Mouse (Mus musculus) hindbrain, embryonic 10.5 days (tissue): ENCODE data around the gene Upf1. TPM values are rescaled to one million over a fixed set of nuclear protein-coding genes. Genes with fewer than 3 reads are reported as not detected.

Experiments used
- DNase-seq: peaks from one replicate; pipeline ENCODE4 v3.0.0-alpha.2; 2017; ENCODE audit warnings: low spot score
- H3K27ac ChIP-seq: fragments of 300-500 bp; sonication (generic); 2 replicates; pipeline ENCODE4 v1.5.1; 2016; ENCODE audit warnings: mild to moderate bottlenecking, moderate library complexity
- H3K27me3 ChIP-seq: fragments of 300-500 bp; sonication (generic); 2 replicates; pipeline ENCODE4 v1.6.1; 2016; ENCODE audit warnings: mild to moderate bottlenecking; ENCODE audit not compliant: poor library complexity, insufficient read depth, severe bottlenecking
- H3K36me3 ChIP-seq: fragments of 300-500 bp; sonication (generic); 2 replicates; pipeline ENCODE4 v1.6.1; 2016; ENCODE audit warnings: mild to moderate bottlenecking, moderate library complexity
- H3K4me1 ChIP-seq: fragments of 300-500 bp; sonication (generic); replicated peaks from 2 replicates; pipeline ENCODE4 v1.6.1; 2016; ENCODE audit warnings: mild to moderate bottlenecking
- H3K4me3 ChIP-seq: fragments of 300-500 bp; sonication (generic); 2 replicates; pipeline ENCODE4 v1.5.1; 2016; ENCODE audit warnings: mild to moderate bottlenecking, moderate library complexity
- H3K9me3 ChIP-seq: fragments of 300-500 bp; sonication (generic); 2 replicates; pipeline ENCODE4 v1.6.1; 2016; ENCODE audit warnings: mild to moderate bottlenecking, moderate library complexity
- WGBS: fragments of 180-500 bp; shearing (Covaris S2); methylation state at CpG from one replicate; pipeline ENCODE4 v1.1.7; 2016; 5-methylcytosine and 5-hydroxymethylcytosine counted together
- polyA plus RNA-seq: library from polyadenylated mRNA; unstranded; fragments of >200 nt; fragmentation: Nextera tagmentation; extraction: Ambion mirVana; gene quantifications from 2 replicates; pipeline ENCODE4 v1.2.1, GENCODE M21; 2016

The Upf1 gene
- polyA plus RNA-seq, 1 experiment from 2014 or later: 25.0 TPM

DNA sequence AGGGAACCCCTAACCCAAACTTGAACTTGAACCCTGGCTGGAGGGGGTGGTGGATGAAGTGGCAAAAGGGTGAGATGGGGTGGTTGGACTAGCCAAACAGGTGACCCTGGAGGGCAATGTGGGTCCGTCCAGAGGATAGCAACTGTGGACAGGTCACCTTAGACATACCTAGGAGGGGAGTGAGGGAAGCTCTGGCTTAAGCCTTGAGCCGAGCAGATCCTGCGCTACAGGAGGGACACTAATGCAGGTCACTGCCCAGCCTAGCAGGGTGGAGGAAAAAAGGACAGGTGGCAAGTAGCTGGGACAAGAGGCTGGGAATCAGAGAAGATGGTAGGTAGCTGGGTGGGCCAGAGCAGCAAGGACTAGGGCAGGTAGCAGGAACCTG, 1.1 kb downstream of the Upf1 start:
- no peak for DNase-seq
- peaks cover 43% of the 10 kb centered on the region for H3K36me3 ChIP-seq
- 44% methylated on average over 3 of the region's 3 CpGs for WGBS
- no peaks in the 10 kb centered on the region for H3K27me3 ChIP-seq
- peaks cover 65% of the 10 kb centered on the region for H3K4me1 ChIP-seq
- H3K27ac ChIP-seq: peak overlapping the region; percentile 96
- peak overlapping the region; percentile 73 for H3K4me3 ChIP-seq
- no peaks in the 10 kb centered on the region for H3K9me3 ChIP-seq

DNA sequence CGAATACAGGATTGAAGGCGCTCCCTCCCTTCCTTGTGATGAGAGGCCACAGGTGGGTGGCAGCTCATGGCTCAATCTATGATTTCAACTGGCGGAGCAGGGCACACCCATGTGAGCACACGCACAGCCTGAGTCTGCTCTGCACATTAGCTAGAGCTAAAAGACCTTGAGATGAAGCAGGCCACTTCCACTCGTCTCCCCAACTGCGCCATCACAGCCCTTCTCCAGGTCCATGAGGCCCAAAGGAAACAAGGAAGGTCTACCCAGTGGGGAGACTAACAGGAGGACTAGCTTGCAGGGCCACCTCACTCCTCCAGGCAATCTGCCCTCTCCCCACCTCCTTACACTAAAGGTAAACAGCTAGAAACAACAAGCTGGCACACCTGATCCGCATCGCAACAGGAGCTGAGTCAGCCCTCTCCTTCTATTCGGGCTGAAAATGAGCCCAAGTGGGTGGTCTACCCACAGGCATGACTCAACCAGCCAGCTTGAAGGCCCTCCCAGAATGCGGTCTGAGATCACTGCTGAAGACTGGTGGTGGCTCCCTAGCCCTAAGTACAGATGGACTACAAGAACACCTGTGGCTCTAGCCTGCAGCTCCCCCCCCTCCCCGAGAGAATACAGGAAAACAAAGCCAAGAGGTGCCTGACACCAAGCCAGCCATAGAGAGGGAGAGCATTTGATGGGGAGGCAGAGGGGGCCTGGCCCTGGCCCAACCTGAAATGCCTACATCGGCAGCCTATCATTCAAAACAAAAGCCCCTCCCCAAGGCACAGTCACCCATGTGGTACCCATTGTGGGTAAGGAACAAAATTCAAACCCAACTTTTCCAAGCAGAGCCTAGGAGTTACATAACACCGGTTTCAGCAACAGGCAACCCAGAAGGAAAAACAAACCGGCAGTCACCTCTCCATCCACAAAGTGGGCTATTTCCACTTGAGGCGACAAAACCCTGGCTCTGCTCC, 1.8 kb downstream of the Upf1 start:
- H3K27me3 ChIP-seq: no peaks in the 10 kb centered on the region
- H3K27ac ChIP-seq: peak overlapping the region; percentile 96; the same call in 1 of the 2 replicates
- WGBS: 63% methylated on average over 15 of the region's 15 CpGs
- DNase-seq: no peak
- H3K4me1 ChIP-seq: peaks cover 65% of the 10 kb centered on the region
- H3K36me3 ChIP-seq: peaks cover 50% of the 10 kb centered on the region
- H3K9me3 ChIP-seq: no peaks in the 10 kb centered on the region
- H3K4me3 ChIP-seq: peak overlapping the region; percentile 73

DNA sequence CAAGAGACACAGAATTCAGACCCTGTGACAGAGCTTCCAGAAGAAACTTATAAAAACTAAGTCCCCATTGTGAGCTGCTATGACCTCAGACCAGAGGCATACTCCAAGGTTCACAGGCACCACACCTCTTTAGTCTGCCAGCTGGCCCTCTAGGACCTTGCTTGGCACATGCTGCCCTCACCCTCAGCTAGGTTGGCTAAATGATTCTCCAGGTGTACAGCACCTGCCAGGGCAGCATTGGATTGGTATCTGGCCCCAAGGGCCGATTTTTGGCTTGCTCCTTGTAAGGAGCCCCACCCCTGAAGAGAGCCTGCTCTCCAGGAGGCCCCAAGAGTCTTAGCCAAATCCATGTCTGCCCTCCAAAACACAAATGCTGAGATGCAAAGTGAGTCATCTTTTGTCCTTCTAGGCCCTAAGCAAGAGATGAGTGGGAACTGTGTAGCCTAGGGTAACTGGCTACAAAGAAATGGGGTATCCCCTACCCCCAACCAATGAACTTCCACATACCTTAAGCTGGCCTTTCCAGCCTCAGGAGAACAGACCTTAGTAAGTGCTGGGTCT, 5.1 kb downstream of the Upf1 start:
- peaks cover 57% of the 10 kb centered on the region for H3K4me1 ChIP-seq
- no peaks in the 10 kb centered on the region for H3K27me3 ChIP-seq
- no peak overlapping the region for H3K27ac ChIP-seq
- 83% methylated on average over 1 of the region's 1 CpGs for whole genome bisulfite sequencing
- H3K9me3 ChIP-seq: no peaks in the 10 kb centered on the region
- peaks cover 76% of the 10 kb centered on the region for H3K36me3 ChIP-seq
- no peak for DNase-seq
- H3K4me3 ChIP-seq: no peak overlapping the region

DNA sequence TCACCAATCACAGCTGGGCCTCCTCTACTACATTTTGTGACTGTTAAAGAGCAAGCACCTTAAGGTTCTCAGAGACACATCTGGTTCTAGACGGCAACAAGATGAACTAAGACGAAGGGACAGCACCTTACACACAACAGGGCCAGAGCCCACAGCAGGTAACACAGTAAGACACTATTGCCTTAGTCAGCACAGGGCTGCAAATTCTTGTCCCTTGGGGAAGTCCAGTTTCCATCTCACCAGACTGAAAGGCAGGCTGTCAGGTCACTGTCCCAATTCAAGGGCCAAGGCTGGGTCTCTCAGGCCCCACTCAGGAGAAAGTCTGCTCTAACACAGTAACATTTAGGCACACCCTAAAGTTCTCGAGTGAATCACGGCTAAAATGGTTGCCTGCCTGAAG, 5.6 kb downstream of the Upf1 start:
- Histone ChIP-seq H3K36me3 (peaks cover 81% of the 10 kb centered on the region), H3K4me3 (no peak overlapping the region), H3K4me1 (peaks cover 55% of the 10 kb centered on the region), H3K27me3 (no peaks in the 10 kb centered on the region), H3K9me3 (no peaks in the 10 kb centered on the region), H3K27ac (no peak overlapping the region)
- 91% methylated on average over 4 of the region's 4 CpGs for WGBS
- DNase-seq: no peak

DNA sequence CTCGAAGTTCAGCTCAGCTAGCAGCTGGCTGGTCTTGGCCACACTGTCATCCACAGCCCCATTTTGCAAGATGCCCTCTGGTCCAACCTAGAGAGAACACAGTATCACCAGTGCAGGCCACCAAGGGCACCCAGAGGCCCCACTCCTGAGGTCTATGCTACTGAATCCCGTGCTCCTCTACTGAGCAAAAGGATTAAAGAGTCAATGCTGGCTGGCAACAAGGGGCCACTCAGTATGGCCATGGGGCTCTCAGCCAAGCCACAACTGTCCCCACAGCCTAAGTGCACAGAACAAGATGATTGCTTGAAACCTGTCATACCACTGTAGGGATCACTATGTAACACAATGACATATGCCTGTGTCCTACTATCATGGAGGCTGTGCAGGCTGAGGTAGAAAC, 8.8 kb downstream of the Upf1 start:
- peaks cover 24% of the 10 kb centered on the region for H3K4me1 ChIP-seq
- H3K27me3 ChIP-seq: no peaks in the 10 kb centered on the region
- no peak overlapping the region for H3K27ac ChIP-seq
- WGBS: 95% methylated on average over 2 of the region's 2 CpGs
- DNase-seq: no peak
- peaks cover 91% of the 10 kb centered on the region for H3K36me3 ChIP-seq
- H3K9me3 ChIP-seq: no peaks in the 10 kb centered on the region
- no peak overlapping the region for H3K4me3 ChIP-seq

DNA sequence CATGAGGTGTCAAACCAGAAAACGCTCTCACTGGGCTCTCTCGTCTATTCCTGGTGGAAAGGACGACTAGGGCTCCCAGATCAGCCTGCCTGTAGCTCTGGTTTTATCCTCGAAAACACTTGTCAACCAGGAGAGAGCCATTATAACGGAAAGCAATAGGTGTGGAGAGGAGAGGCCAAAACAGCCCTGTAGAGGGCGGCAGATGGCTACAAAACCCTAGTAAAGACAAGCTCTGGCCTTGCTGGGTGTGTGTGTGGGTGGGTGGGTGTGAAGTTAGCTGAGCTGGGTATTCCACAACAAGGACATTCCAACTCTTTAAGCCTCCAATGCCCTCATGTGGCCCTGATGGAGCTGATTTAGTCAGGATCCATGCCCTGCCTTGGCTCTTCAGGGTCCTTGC, 9.4 kb downstream of the Upf1 start:
- H3K27ac ChIP-seq: no peak overlapping the region
- 63% methylated on average over 6 of the region's 6 CpGs for WGBS
- H3K4me3 ChIP-seq: no peak overlapping the region
- H3K9me3 ChIP-seq: no peaks in the 10 kb centered on the region
- peak; percentile 43 for DNase-seq
- peaks cover 18% of the 10 kb centered on the region for H3K4me1 ChIP-seq
- peaks cover 91% of the 10 kb centered on the region for H3K36me3 ChIP-seq
- no peaks in the 10 kb centered on the region for H3K27me3 ChIP-seq

DNA sequence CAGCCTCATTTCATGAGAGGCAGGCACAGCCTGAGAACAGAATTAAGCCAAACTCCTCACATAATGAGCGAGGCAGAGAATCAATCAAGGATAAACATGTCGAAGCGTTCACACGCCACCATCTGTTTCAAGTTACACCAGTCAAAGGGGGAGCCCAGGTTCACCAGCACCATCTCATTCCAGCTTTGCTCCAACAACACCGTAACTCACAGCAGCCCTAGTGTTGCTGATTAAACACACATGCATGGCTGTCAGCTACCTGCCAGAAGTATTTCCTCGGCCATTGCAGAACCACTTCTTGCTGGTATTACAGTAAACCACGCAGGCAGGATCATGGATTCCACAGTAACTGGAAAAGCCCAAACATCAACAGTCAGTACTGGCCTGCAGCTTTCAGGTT, 10.0 kb downstream of the Upf1 start:
- H3K9me3 ChIP-seq: no peaks in the 10 kb centered on the region
- H3K4me1 ChIP-seq: peaks cover 12% of the 10 kb centered on the region
- H3K36me3 ChIP-seq: peaks cover 91% of the 10 kb centered on the region
- no peaks in the 10 kb centered on the region for H3K27me3 ChIP-seq
- H3K4me3 ChIP-seq: no peak overlapping the region
- no peak for DNase-seq
- WGBS: 77% methylated on average over 7 of the region's 7 CpGs
- H3K27ac ChIP-seq: no peak overlapping the region

DNA sequence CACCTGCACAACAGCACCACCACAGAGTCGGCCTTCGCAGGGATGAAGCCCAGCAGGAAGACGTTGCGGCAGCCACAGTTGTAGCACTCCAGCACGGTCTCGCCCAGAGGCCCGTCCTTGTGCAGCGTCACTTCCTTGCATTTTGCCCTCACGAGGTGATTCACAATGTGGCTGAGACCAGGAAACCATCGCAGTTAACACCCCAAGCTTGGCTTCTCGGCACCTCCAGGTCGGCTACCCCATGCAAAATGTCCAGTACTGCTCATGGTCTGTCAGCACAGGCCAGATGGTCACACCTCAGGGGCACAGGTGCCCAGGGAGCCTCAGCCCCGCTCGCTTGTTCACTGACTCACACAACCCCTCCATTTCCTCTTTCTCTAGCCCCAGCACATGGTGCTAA, 11.1 kb downstream of the Upf1 start:
- Histone ChIP-seq H3K4me1 (0 out of 2 replicates have a peak, but pooled peaks cover 5% of the 10 kb centered on the region), H3K9me3 (no peaks in the 10 kb centered on the region), H3K27me3 (no peaks in the 10 kb centered on the region), H3K27ac (no peak overlapping the region), H3K36me3 (peaks cover 92% of the 10 kb centered on the region), H3K4me3 (no peak overlapping the region)
- WGBS: 95% methylated on average over 14 of the region's 14 CpGs
- no peak for DNase-seq

DNA sequence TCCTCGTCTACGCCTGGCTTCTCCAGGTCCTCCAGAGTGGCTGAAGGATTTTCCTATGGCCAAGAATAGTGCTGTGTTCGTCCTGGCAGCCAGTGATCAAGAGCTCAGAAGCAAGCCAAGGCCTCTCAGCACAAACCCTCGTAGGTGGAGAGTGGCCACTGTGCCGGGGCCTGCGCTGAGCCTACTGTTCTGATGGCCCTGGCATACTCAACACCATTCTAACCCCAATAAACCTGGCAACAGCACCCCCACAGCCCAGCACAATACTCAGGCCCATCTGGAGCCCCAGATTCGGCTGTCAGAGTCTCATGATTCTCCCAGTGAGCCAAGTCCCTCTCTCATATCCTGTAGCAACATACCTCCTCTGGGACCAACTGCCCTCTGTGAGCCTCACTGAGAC, 12.4 kb downstream of the Upf1 start:
- WGBS: 92% methylated on average over 7 of the region's 7 CpGs
- Histone ChIP-seq H3K9me3 (no peaks in the 10 kb centered on the region), H3K27ac (no peak overlapping the region), H3K4me1 (0 out of 2 replicates have a peak, but pooled peaks cover 5% of the 10 kb centered on the region), H3K36me3 (peaks cover 94% of the 10 kb centered on the region), H3K27me3 (no peaks in the 10 kb centered on the region), H3K4me3 (no peak overlapping the region)
- no peak for DNase-seq

DNA sequence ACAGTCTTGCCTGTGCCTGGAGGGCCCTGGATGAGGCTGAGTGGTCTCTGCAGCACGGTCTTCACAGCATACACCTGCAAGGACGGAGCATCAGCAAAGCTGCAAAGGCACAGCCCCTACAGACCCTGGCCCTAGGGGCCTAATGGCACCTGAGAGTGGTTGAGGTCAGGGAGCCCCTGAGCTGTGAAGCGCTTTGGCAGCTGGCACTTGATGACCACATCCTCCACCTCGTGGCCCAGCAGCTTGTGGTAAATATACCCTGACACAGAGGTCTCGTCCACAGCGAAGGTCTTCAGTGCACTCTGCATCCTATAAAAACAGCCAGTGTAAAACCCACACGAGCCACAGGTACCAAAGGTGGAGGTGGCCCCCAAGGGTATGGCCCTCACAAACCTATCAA, 14.1 kb downstream of the Upf1 start:
- H3K27me3 ChIP-seq: no peaks in the 10 kb centered on the region
- 0 out of 2 replicates have a peak, but pooled peaks cover 2% of the 10 kb centered on the region for H3K4me1 ChIP-seq
- DNase-seq: no peak
- peaks cover 100% of the 10 kb centered on the region for H3K36me3 ChIP-seq
- WGBS: 94% methylated on average over 7 of the region's 7 CpGs
- H3K9me3 ChIP-seq: no peaks in the 10 kb centered on the region
- no peak overlapping the region for H3K27ac ChIP-seq
- H3K4me3 ChIP-seq: no peak overlapping the region

DNA sequence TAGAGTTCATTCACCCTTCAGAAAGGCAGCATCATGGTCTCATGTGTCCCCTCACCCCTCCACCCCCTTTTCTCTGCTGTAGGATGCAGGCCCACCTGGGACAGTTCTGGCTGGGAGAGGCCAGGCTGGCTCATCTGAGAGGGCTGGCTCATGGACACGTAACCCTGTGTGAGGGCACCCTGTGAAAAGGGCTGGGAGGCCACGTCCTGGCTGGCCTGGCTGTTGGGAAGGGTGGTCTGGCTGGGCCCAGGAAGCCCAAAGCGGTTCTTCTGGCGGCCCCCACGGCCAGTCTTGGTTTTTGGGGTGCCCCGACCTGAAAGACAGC, 20.2 kb downstream of the Upf1 start:
- Histone ChIP-seq H3K4me1 (peaks cover 40% of the 10 kb centered on the region), H3K36me3 (peaks cover 73% of the 10 kb centered on the region), H3K27ac (no peak overlapping the region), H3K9me3 (no peaks in the 10 kb centered on the region), H3K4me3 (no peak overlapping the region), H3K27me3 (peaks cover 37% of the 10 kb centered on the region)
- 94% methylated on average over 6 of the region's 6 CpGs for WGBS
- DNase-seq: no peak

DNA sequence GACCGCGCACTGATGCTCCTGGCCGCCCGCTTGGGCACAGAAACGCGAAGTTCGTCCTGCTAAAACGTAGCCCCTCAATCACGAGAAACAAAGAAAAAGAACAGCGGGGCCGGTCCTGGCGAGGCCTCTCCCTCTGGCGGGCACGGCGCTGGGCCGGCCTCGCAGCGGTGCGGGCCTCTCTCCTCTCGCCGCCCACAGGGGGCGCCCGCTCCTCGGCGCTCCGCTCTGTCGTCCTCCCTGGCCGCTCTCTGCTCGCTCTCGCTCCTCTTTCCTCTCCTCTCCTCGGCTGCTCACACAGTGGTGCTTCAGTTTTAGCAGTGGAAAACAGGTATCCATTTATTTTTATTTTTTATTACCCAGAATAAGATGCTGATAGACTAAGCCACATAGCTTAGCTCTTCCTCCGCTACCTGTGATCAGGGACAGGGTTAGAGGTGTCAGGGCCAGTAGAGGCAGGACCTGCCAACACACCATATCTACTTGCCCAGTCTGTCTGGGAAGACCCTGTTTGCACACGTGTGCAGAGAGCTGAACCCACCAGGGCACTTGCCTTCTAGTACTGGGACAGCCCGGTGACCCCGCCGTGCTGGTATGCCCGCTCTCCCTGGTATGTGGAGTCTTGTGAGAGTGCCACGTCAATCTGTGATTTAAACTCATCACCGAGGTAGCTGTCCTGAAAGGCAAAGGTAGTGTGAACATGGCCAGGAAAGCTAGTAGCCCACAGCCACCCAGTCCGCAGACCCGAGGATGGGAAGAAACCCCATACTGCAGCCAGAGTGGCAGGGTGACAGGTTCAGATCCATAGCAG, 20.8 kb downstream of the Upf1 start:
- peaks cover 72% of the 10 kb centered on the region for H3K36me3 ChIP-seq
- WGBS: 23% methylated on average over 41 of the region's 41 CpGs
- DNase-seq: peak; percentile 80
- peaks cover 40% of the 10 kb centered on the region for H3K4me1 ChIP-seq
- peaks cover 39% of the 10 kb centered on the region for H3K27me3 ChIP-seq
- 0 out of 2 replicates have a peak, but pooled peaks cover 3% of the 10 kb centered on the region for H3K9me3 ChIP-seq
- peak overlapping the region; percentile 67 for H3K27ac ChIP-seq
- H3K4me3 ChIP-seq: peak overlapping the region; percentile 22; the same call in 1 of the 2 replicates
